Mouse (Mus musculus): ENCODE measurements at regions not wholly inside any gene's neighbourhood (a gene's known extent, or its start where the extent isn't known, plus 50 kb on each side); places are given as distances from the start of the nearest gene placed in this dataset.

GRCm38 (mm10) chr3:42784203-42784602 lies 1041.8 kb downstream of the D3Ertd751e start:
- Histone ChIP-seq H3K4me2 (no peak overlapping the region), H3K9ac (ENCODE audit: low read length) (no peak overlapping the region), H3K4me1 (ENCODE audit: control insufficient read depth, insufficient read depth, low read length) (no peaks in the 10 kb centered on the region), H3K9me3 (ENCODE audit: control insufficient read depth, low read length) (no peaks in the 10 kb centered on the region), H3K27me3 (ENCODE audit: control insufficient read depth, insufficient read depth, low read length) (no peaks in the 10 kb centered on the region), H3K27ac (ENCODE audit: low read depth, low read length) (no peak overlapping the region), H3K36me3 (ENCODE audit: control insufficient read depth, insufficient read depth, low read length) (no peaks in the 10 kb centered on the region), H3K4me3 (ENCODE audit: low read depth, low read length) (no peak overlapping the region)
- WGBS = 75% methylated on average over 2 of the region's 2 CpGs
- DNase-seq (ENCODE audit: low spot score, missing footprints) (no peak), ATAC-seq (ENCODE audit: low FRiP score) (no peak)

- no peak for DNase-seq (ENCODE audit: low spot score, missing footprints)
- Histone ChIP-seq H3K4me1 (ENCODE audit: control insufficient read depth, insufficient read depth, low read length) (no peaks in the 10 kb centered on the region), H3K9ac (ENCODE audit: low read length) (no peak overlapping the region), H3K9me3 (ENCODE audit: control insufficient read depth, low read length) (no peaks in the 10 kb centered on the region), H3K27me3 (ENCODE audit: control insufficient read depth, insufficient read depth, low read length) (no peaks in the 10 kb centered on the region), H3K4me2 (no peak overlapping the region), H3K36me3 (ENCODE audit: control insufficient read depth, insufficient read depth, low read length) (no peaks in the 10 kb centered on the region), H3K27ac (ENCODE audit: low read depth, low read length) (no peak overlapping the region), H3K4me3 (ENCODE audit: low read depth, low read length) (no peak overlapping the region)
- no peak for ATAC-seq (ENCODE audit: low FRiP score)
Measured at GRCm38 (mm10) chr3:42790415-42790814, 1048.0 kb downstream of the D3Ertd751e start.

GRCm38 (mm10) chr3:42791878-42792277 lies 1049.5 kb downstream of the D3Ertd751e start:
- Histone ChIP-seq H3K4me3 (ENCODE audit: low read depth, low read length) (no peak overlapping the region), H3K36me3 (ENCODE audit: control insufficient read depth, insufficient read depth, low read length) (no peaks in the 10 kb centered on the region), H3K27me3 (ENCODE audit: control insufficient read depth, insufficient read depth, low read length) (no peaks in the 10 kb centered on the region), H3K9ac (ENCODE audit: low read length) (no peak overlapping the region), H3K9me3 (ENCODE audit: control insufficient read depth, low read length) (no peaks in the 10 kb centered on the region), H3K27ac (ENCODE audit: low read depth, low read length) (no peak overlapping the region), H3K4me2 (no peak overlapping the region), H3K4me1 (ENCODE audit: control insufficient read depth, insufficient read depth, low read length) (no peaks in the 10 kb centered on the region)
- ATAC-seq (ENCODE audit: low FRiP score) = no peak
- no peak for DNase-seq (ENCODE audit: low spot score, missing footprints)

- 74% methylated on average over 1 of the region's 1 CpGs for WGBS
- no peak for DNase-seq (ENCODE audit: low spot score, missing footprints)
Measured at GRCm38 (mm10) chr3:42830456-42830855, 1088.0 kb downstream of the D3Ertd751e start.

GRCm38 (mm10) chr3:42867370-42867769 lies 1125.0 kb downstream of the D3Ertd751e start:
- ATAC-seq (ENCODE audit: low FRiP score) = no peak

More at GRCm38 (mm10) chr3:42830456-42830855, 1088.0 kb downstream of the D3Ertd751e start:
- Histone ChIP-seq H3K36me3 (ENCODE audit: control insufficient read depth, insufficient read depth, low read length) (no peaks in the 10 kb centered on the region), H3K4me2 (no peak overlapping the region), H3K27me3 (ENCODE audit: control insufficient read depth, insufficient read depth, low read length) (no peaks in the 10 kb centered on the region), H3K27ac (ENCODE audit: low read depth, low read length) (no peak overlapping the region), H3K9ac (ENCODE audit: low read length) (no peak overlapping the region), H3K4me1 (ENCODE audit: control insufficient read depth, insufficient read depth, low read length) (no peaks in the 10 kb centered on the region), H3K9me3 (ENCODE audit: control insufficient read depth, low read length) (no peaks in the 10 kb centered on the region), H3K4me3 (ENCODE audit: low read depth, low read length) (no peak overlapping the region)
- no peak for ATAC-seq (ENCODE audit: low FRiP score)

GRCm38 (mm10) chr3:42878972-42879371 lies 1136.6 kb downstream of the D3Ertd751e start:
- H3K9me3 ChIP-seq (ENCODE audit: control insufficient read depth, low read length) = no peaks in the 10 kb centered on the region
- H3K27ac ChIP-seq (ENCODE audit: low read depth, low read length) = no peak overlapping the region
- H3K4me2 ChIP-seq = no peak overlapping the region
- H3K36me3 ChIP-seq (ENCODE audit: control insufficient read depth, insufficient read depth, low read length) = no peaks in the 10 kb centered on the region
- no peaks in the 10 kb centered on the region for H3K4me1 ChIP-seq (ENCODE audit: control insufficient read depth, insufficient read depth, low read length)
- H3K4me3 ChIP-seq (ENCODE audit: low read depth, low read length) = no peak overlapping the region
- DNase-seq (ENCODE audit: low spot score, missing footprints) (peak; percentile 37), ATAC-seq (ENCODE audit: low FRiP score) (no peak)
- H3K9ac ChIP-seq (ENCODE audit: low read length) = no peak overlapping the region
- H3K27me3 ChIP-seq (ENCODE audit: control insufficient read depth, insufficient read depth, low read length) = no peaks in the 10 kb centered on the region

More at GRCm38 (mm10) chr3:42867370-42867769, 1125.0 kb downstream of the D3Ertd751e start:
- no peaks in the 10 kb centered on the region for H3K27me3 ChIP-seq (ENCODE audit: control insufficient read depth, insufficient read depth, low read length)
- no peak overlapping the region for H3K4me2 ChIP-seq
- H3K36me3 ChIP-seq (ENCODE audit: control insufficient read depth, insufficient read depth, low read length) = no peaks in the 10 kb centered on the region
- no peak for DNase-seq (ENCODE audit: low spot score, missing footprints)
- H3K9me3 ChIP-seq (ENCODE audit: control insufficient read depth, low read length) = no peaks in the 10 kb centered on the region
- no peak overlapping the region for H3K4me3 ChIP-seq (ENCODE audit: low read depth, low read length)
- 85% methylated on average over 1 of the region's 1 CpGs for WGBS
- H3K27ac ChIP-seq (ENCODE audit: low read depth, low read length) = no peak overlapping the region
- H3K4me1 ChIP-seq (ENCODE audit: control insufficient read depth, insufficient read depth, low read length) = no peaks in the 10 kb centered on the region
- H3K9ac ChIP-seq (ENCODE audit: low read length) = no peak overlapping the region

GRCm38 (mm10) chr3:42884481-42884880 lies 1142.1 kb downstream of the D3Ertd751e start:
- Histone ChIP-seq H3K27ac (ENCODE audit: low read depth, low read length) (no peak overlapping the region), H3K4me1 (ENCODE audit: control insufficient read depth, insufficient read depth, low read length) (no peaks in the 10 kb centered on the region), H3K4me2 (no peak overlapping the region), H3K9me3 (ENCODE audit: control insufficient read depth, low read length) (no peaks in the 10 kb centered on the region), H3K27me3 (ENCODE audit: control insufficient read depth, insufficient read depth, low read length) (no peaks in the 10 kb centered on the region), H3K9ac (ENCODE audit: low read length) (no peak overlapping the region), H3K4me3 (ENCODE audit: low read depth, low read length) (no peak overlapping the region), H3K36me3 (ENCODE audit: control insufficient read depth, insufficient read depth, low read length) (no peaks in the 10 kb centered on the region)
- 77% methylated on average over 4 of the region's 4 CpGs for WGBS
- ATAC-seq (ENCODE audit: low FRiP score) (no peak), DNase-seq (ENCODE audit: low spot score, missing footprints) (peak; percentile 23)

- Histone ChIP-seq H3K9me3 (ENCODE audit: control insufficient read depth, low read length) (no peaks in the 10 kb centered on the region), H3K4me3 (ENCODE audit: low read depth, low read length) (no peak overlapping the region), H3K27ac (ENCODE audit: low read depth, low read length) (no peak overlapping the region), H3K4me1 (ENCODE audit: control insufficient read depth, insufficient read depth, low read length) (no peaks in the 10 kb centered on the region), H3K27me3 (ENCODE audit: control insufficient read depth, insufficient read depth, low read length) (no peaks in the 10 kb centered on the region), H3K4me2 (no peak overlapping the region), H3K36me3 (ENCODE audit: control insufficient read depth, insufficient read depth, low read length) (no peaks in the 10 kb centered on the region), H3K9ac (ENCODE audit: low read length) (no peak overlapping the region)
- 77% methylated on average over 7 of the region's 7 CpGs for WGBS
- ATAC-seq (ENCODE audit: low FRiP score) (no peak), DNase-seq (ENCODE audit: low spot score, missing footprints) (no peak)
Measured at GRCm38 (mm10) chr3:42892016-42892699, 1149.7 kb downstream of the D3Ertd751e start.

GRCm38 (mm10) chr3:42895787-42896186 lies 1153.4 kb downstream of the D3Ertd751e start:
- H3K27me3 ChIP-seq (ENCODE audit: control insufficient read depth, insufficient read depth, low read length) = no peaks in the 10 kb centered on the region
- no peak for ATAC-seq (ENCODE audit: low FRiP score)
- no peak overlapping the region for H3K27ac ChIP-seq (ENCODE audit: low read depth, low read length)
- no peaks in the 10 kb centered on the region for H3K9me3 ChIP-seq (ENCODE audit: control insufficient read depth, low read length)
- DNase-seq (ENCODE audit: low spot score, missing footprints) = no peak
- H3K9ac ChIP-seq (ENCODE audit: low read length) = no peak overlapping the region
- H3K4me1 ChIP-seq (ENCODE audit: control insufficient read depth, insufficient read depth, low read length) = no peaks in the 10 kb centered on the region
- no peaks in the 10 kb centered on the region for H3K36me3 ChIP-seq (ENCODE audit: control insufficient read depth, insufficient read depth, low read length)
- 75% methylated on average over 3 of the region's 3 CpGs for WGBS
- H3K4me2 ChIP-seq = no peak overlapping the region
- H3K4me3 ChIP-seq (ENCODE audit: low read depth, low read length) = no peak overlapping the region

Data from midbrain, embryonic 11.5 days (tissue).